Comparison of ENCODE assay signal across 23 mouse cellular contexts in genomic region chr7:28985207-28985606, GRCm38 (mm10). TPM values are rescaled to one million over a fixed set of nuclear protein-coding genes. Genes with fewer than 3 reads are reported as not detected.
A peak's percentile ranks its signal among the peaks of the same experiment; 100 is the strongest.
DNase-seq lines count a peak whose midpoint lies in the region; ATAC-seq and TF ChIP-seq lines count a peak whose summit lies in the region.
"Had no signal": no experiment of that assay in that cellular context is flagged by ENCODE, and none has a peak within 500 bp of the region (broad histone marks: within the 10 kb centered on the region; RNA-seq: fewer than 3 reads in every experiment).

No protein-coding gene starts in this region.

- no peak for TF ChIP-seq CTCF in liver, postnatal 0 days (IDR thresholded peaks at IDR 0.05; ENCODE audit: low read depth)

- H3K4me1 ChIP-seq in liver, embryonic 11.5 days (replicated peaks; ENCODE audit: control insufficient read depth, insufficient read depth, low read length), result peaks cover 18% of the 10 kb centered on the region
- H3K4me1 ChIP-seq in liver, postnatal 0 days (ENCODE audit: insufficient read depth), result peaks cover 21% of the 10 kb centered on the region

- H3K27ac ChIP-seq in liver, embryonic 11.5 days (ENCODE audit: low read depth, low read length), result no peak overlapping the region
- H3K27ac ChIP-seq in liver, postnatal 0 days (ENCODE audit: low read depth), result no peak overlapping the region
- H3K27ac ChIP-seq: forebrain, embryonic 10.5 days; forebrain, embryonic 13.5 days; heart, embryonic 13.5 days; hindbrain, embryonic 12.5 days had no signal

- no peak for ATAC-seq in liver, embryonic 11.5 days (replicated peaks; ENCODE audit: low FRiP score)
- ATAC-seq in liver, postnatal 0 days, result no peak
- ATAC-seq: activated CD4-positive, CD25-positive, alpha-beta regulatory T cell, adult 4 months; forebrain, embryonic 13.5 days; forebrain, embryonic 16.5 days; hindbrain, embryonic 16.5 days; inflammation-experienced regulatory T-cells, adult 6 months; intestine, embryonic 16.5 days had no signal

- H3K4me2 ChIP-seq in liver, embryonic 11.5 days, result peak overlapping the region; percentile 13; the same call in 1 of the 2 replicates
- H3K4me2 ChIP-seq in liver, postnatal 0 days (ENCODE audit: low read depth, low read length), result no peak overlapping the region
- H3K4me2 ChIP-seq: forebrain, embryonic 13.5 days; heart, embryonic 13.5 days; hindbrain, embryonic 12.5 days had no signal

- peaks cover 2% of the 10 kb centered on the region for H3K36me3 ChIP-seq in liver, embryonic 11.5 days (ENCODE audit: control insufficient read depth, insufficient read depth, low read length)
- no peaks in the 10 kb centered on the region for H3K36me3 ChIP-seq in liver, postnatal 0 days (replicated peaks; ENCODE audit: insufficient read depth, low read length)
- H3K36me3 ChIP-seq: hindbrain, embryonic 12.5 days had no signal

- no peak overlapping the region for H3K4me3 ChIP-seq in liver, embryonic 11.5 days (ENCODE audit: low read depth, low read length)
- H3K4me3 ChIP-seq in liver, postnatal 0 days (ENCODE audit: low read depth, low read length), result no peak overlapping the region
- H3K4me3 ChIP-seq: forebrain, embryonic 10.5 days; forebrain, embryonic 13.5 days; heart, embryonic 13.5 days; hindbrain, embryonic 12.5 days had no signal

- peak; percentile 82 for DNase-seq in heart, adult 11 months
- DNase-seq in heart, adult 9 months (ENCODE audit: low spot score in 2 of 2), result no peak
- no peak for DNase-seq in liver, embryonic 11.5 days (ENCODE audit: low spot score)
- no peak for DNase-seq in liver, postnatal 0 days
- DNase-seq in 416B (ENCODE audit: low read depth), result peak; percentile 67
- DNase-seq in right cerebral cortex, adult 18-20 months, result no peak
- DNase-seq: adrenal gland, postnatal 10 days; adrenal gland, postnatal 36 days; B cell, adult 2 months; cerebellum, adult 18-20 months; cerebellum, adult 9-10 months; cerebellum, postnatal 14 days; gastrocnemius, postnatal 10 days; gastrocnemius, postnatal 36 days had no signal

- no peaks in the 10 kb centered on the region for H3K27me3 ChIP-seq in liver, embryonic 11.5 days (replicated peaks; ENCODE audit: control insufficient read depth, insufficient read depth, low read length)
- H3K27me3 ChIP-seq in liver, postnatal 0 days (ENCODE audit: insufficient read depth, low read length), result no peaks in the 10 kb centered on the region
- H3K27me3 ChIP-seq: forebrain, embryonic 13.5 days; heart, embryonic 13.5 days; hindbrain, embryonic 12.5 days had no signal

- no peak for TF ChIP-seq EP300 in liver, postnatal 0 days (IDR thresholded peaks at IDR 0.05; ENCODE audit: low read depth)

- H3K9me3 ChIP-seq in liver, embryonic 11.5 days (ENCODE audit: control insufficient read depth, low read length), result no peaks in the 10 kb centered on the region
- no peaks in the 10 kb centered on the region for H3K9me3 ChIP-seq in liver, postnatal 0 days (ENCODE audit: low read length)
- H3K9me3 ChIP-seq: forebrain, embryonic 10.5 days; forebrain, embryonic 13.5 days; heart, embryonic 13.5 days; hindbrain, embryonic 12.5 days had no signal

- WGBS in liver, embryonic 11.5 days, result 57% methylated on average over 7 of the region's 7 CpGs
- 60% methylated on average over 7 of the region's 7 CpGs for WGBS in liver, postnatal 0 days (ENCODE audit: insufficient replicate concordance)

- H3K9ac ChIP-seq in liver, embryonic 11.5 days (ENCODE audit: low read depth, low read length), result no peak overlapping the region
- H3K9ac ChIP-seq in liver, postnatal 0 days (replicated peaks), result no peak overlapping the region
- H3K9ac ChIP-seq: forebrain, embryonic 13.5 days; heart, embryonic 13.5 days; hindbrain, embryonic 12.5 days had no signal

RNA-seq across cellular contexts. Expression of gene Map4k1, which starts 3.4 kb away (rescaled TPM):
- polyA plus RNA-seq in liver, embryonic 11.5 days (2014; fragmentation: Nextera tagmentation; extraction: Ambion mirVana), result 50.7 and 53.2 TPM in 2 replicates
- 11.9 and 16.5 TPM in 2 replicates for polyA plus RNA-seq in liver, postnatal 0 days (2015; fragmentation: Nextera tagmentation; extraction: Ambion mirVana)

RNA-seq across cellular contexts. Expression of gene Eif3k, which starts 3.5 kb away (rescaled TPM):
- 421 and 425 TPM in 2 replicates for polyA plus RNA-seq in liver, embryonic 11.5 days (2014; fragmentation: Nextera tagmentation; extraction: Ambion mirVana)
- polyA plus RNA-seq in liver, postnatal 0 days (2015; fragmentation: Nextera tagmentation; extraction: Ambion mirVana), result 162 and 166 TPM in 2 replicates

RNA-seq across cellular contexts. Expression of gene Actn4, which starts 23.1 kb away (rescaled TPM):
- polyA plus RNA-seq in liver, embryonic 11.5 days (2014; fragmentation: Nextera tagmentation; extraction: Ambion mirVana), result 191 and 209 TPM in 2 replicates
- 76.3 and 81.2 TPM in 2 replicates for polyA plus RNA-seq in liver, postnatal 0 days (2015; fragmentation: Nextera tagmentation; extraction: Ambion mirVana)

Comparison
In these comparisons a context has a peak if more than half of its experiments do, and no peak if none do; other contexts are left out.
1. DNase-seq: peak in heart, adult 11 months (single experiment) and 416B (single experiment); none in heart, adult 9 months (0 of 2), liver, embryonic 11.5 days (single experiment), liver, postnatal 0 days (single experiment) and right cerebral cortex, adult 18-20 months (single experiment).